Mouse (Mus musculus): ENCODE measurements around the gene Tspan9. TPM values are rescaled to one million over a fixed set of nuclear protein-coding genes. Genes with fewer than 3 reads are reported as not detected.

Gene Tspan9
- polyA plus RNA-seq, 1 experiment from 2014 or later, result 44.1 TPM

GRCm38 (mm10) chr6:127987374-127987773 is 156.0 kb downstream of the Tspan9 start:
- 93% methylated on average over 14 of the region's 14 CpGs for WGBS
- Histone ChIP-seq H3K36me3 (ENCODE audit: control insufficient read depth, insufficient read depth, low read length) (no peaks in the 10 kb centered on the region), H3K27me3 (ENCODE audit: control insufficient read depth, insufficient read depth, low read length) (no peaks in the 10 kb centered on the region), H3K4me2 (no peak overlapping the region), H3K9ac (ENCODE audit: low read length) (no peak overlapping the region), H3K9me3 (ENCODE audit: control insufficient read depth, low read length) (no peaks in the 10 kb centered on the region), H3K4me1 (ENCODE audit: control insufficient read depth, insufficient read depth, low read length) (peaks cover 2% of the 10 kb centered on the region; the same call in 1 of the 2 replicates), H3K27ac (ENCODE audit: low read depth, low read length) (no peak overlapping the region), H3K4me3 (ENCODE audit: low read depth, low read length) (no peak overlapping the region)
- no peak for DNase-seq (ENCODE audit: low spot score, missing footprints)
- ATAC-seq (ENCODE audit: low FRiP score), result no peak

GRCm38 (mm10) chr6:127986357-127986756 is 157.0 kb downstream of the Tspan9 start:
- WGBS, result 58% methylated on average over 9 of the region's 9 CpGs
- no peaks in the 10 kb centered on the region for H3K36me3 ChIP-seq (ENCODE audit: control insufficient read depth, insufficient read depth, low read length)
- H3K9me3 ChIP-seq (ENCODE audit: control insufficient read depth, low read length), result no peaks in the 10 kb centered on the region
- no peak overlapping the region for H3K27ac ChIP-seq (ENCODE audit: low read depth, low read length)
- no peak overlapping the region for H3K4me2 ChIP-seq
- DNase-seq (ENCODE audit: low spot score, missing footprints) (no peak), ATAC-seq (ENCODE audit: low FRiP score) (no peak)
- H3K4me1 ChIP-seq (ENCODE audit: control insufficient read depth, insufficient read depth, low read length), result peaks cover 2% of the 10 kb centered on the region; the same call in 1 of the 2 replicates
- no peak overlapping the region for H3K9ac ChIP-seq (ENCODE audit: low read length)
- no peak overlapping the region for H3K4me3 ChIP-seq (ENCODE audit: low read depth, low read length)
- H3K27me3 ChIP-seq (ENCODE audit: control insufficient read depth, insufficient read depth, low read length), result no peaks in the 10 kb centered on the region

- Histone ChIP-seq H3K36me3 (ENCODE audit: control insufficient read depth, insufficient read depth, low read length) (no peaks in the 10 kb centered on the region), H3K4me3 (ENCODE audit: low read depth, low read length) (no peak overlapping the region), H3K4me2 (no peak overlapping the region), H3K9ac (ENCODE audit: low read length) (no peak overlapping the region), H3K27me3 (ENCODE audit: control insufficient read depth, insufficient read depth, low read length) (no peaks in the 10 kb centered on the region), H3K27ac (ENCODE audit: low read depth, low read length) (no peak overlapping the region), H3K9me3 (ENCODE audit: control insufficient read depth, low read length) (no peaks in the 10 kb centered on the region), H3K4me1 (ENCODE audit: control insufficient read depth, insufficient read depth, low read length) (peaks cover 13% of the 10 kb centered on the region)
- DNase-seq (ENCODE audit: low spot score, missing footprints) (no peak), ATAC-seq (ENCODE audit: low FRiP score) (no peak)
- whole genome bisulfite sequencing, result 58% methylated on average over 8 of the region's 8 CpGs
Measured at GRCm38 (mm10) chr6:127981176-127981575, 162.2 kb downstream of the Tspan9 start.

- WGBS, result 58% methylated on average over 11 of the region's 11 CpGs
- no peaks in the 10 kb centered on the region for H3K9me3 ChIP-seq (ENCODE audit: control insufficient read depth, low read length)
- H3K27ac ChIP-seq (ENCODE audit: low read depth, low read length), result no peak overlapping the region
- H3K36me3 ChIP-seq (ENCODE audit: control insufficient read depth, insufficient read depth, low read length), result no peaks in the 10 kb centered on the region
- no peak overlapping the region for H3K4me2 ChIP-seq
- H3K4me1 ChIP-seq (ENCODE audit: control insufficient read depth, insufficient read depth, low read length), result peaks cover 13% of the 10 kb centered on the region
- no peaks in the 10 kb centered on the region for H3K27me3 ChIP-seq (ENCODE audit: control insufficient read depth, insufficient read depth, low read length)
- ATAC-seq (ENCODE audit: low FRiP score) (no peak), DNase-seq (ENCODE audit: low spot score, missing footprints) (no peak)
- no peak overlapping the region for H3K9ac ChIP-seq (ENCODE audit: low read length)
- no peak overlapping the region for H3K4me3 ChIP-seq (ENCODE audit: low read depth, low read length)
Measured at GRCm38 (mm10) chr6:127980381-127981045, 162.9 kb downstream of the Tspan9 start.

- whole genome bisulfite sequencing, result 94% methylated on average over 5 of the region's 5 CpGs
- Histone ChIP-seq H3K27me3 (ENCODE audit: control insufficient read depth, insufficient read depth, low read length) (no peaks in the 10 kb centered on the region), H3K4me2 (no peak overlapping the region), H3K4me3 (ENCODE audit: low read depth, low read length) (no peak overlapping the region), H3K27ac (ENCODE audit: low read depth, low read length) (no peak overlapping the region), H3K36me3 (ENCODE audit: control insufficient read depth, insufficient read depth, low read length) (no peaks in the 10 kb centered on the region), H3K4me1 (ENCODE audit: control insufficient read depth, insufficient read depth, low read length) (peaks cover 13% of the 10 kb centered on the region), H3K9me3 (ENCODE audit: control insufficient read depth, low read length) (no peaks in the 10 kb centered on the region), H3K9ac (ENCODE audit: low read length) (no peak overlapping the region)
- no peak for DNase-seq (ENCODE audit: low spot score, missing footprints)
- ATAC-seq (ENCODE audit: low FRiP score), result no peak
Measured at GRCm38 (mm10) chr6:127979831-127980230, 163.6 kb downstream of the Tspan9 start.

GRCm38 (mm10) chr6:127978941-127979340 is 164.5 kb downstream of the Tspan9 start:
- no peak for DNase-seq (ENCODE audit: low spot score, missing footprints)
- Histone ChIP-seq H3K9me3 (ENCODE audit: control insufficient read depth, low read length) (no peaks in the 10 kb centered on the region), H3K4me2 (no peak overlapping the region), H3K4me1 (ENCODE audit: control insufficient read depth, insufficient read depth, low read length) (peaks cover 15% of the 10 kb centered on the region), H3K9ac (ENCODE audit: low read length) (no peak overlapping the region), H3K27ac (ENCODE audit: low read depth, low read length) (no peak overlapping the region), H3K27me3 (ENCODE audit: control insufficient read depth, insufficient read depth, low read length) (no peaks in the 10 kb centered on the region), H3K4me3 (ENCODE audit: low read depth, low read length) (no peak overlapping the region), H3K36me3 (ENCODE audit: control insufficient read depth, insufficient read depth, low read length) (no peaks in the 10 kb centered on the region)
- 76% methylated on average over 20 of the region's 20 CpGs for whole genome bisulfite sequencing
- no peak for ATAC-seq (ENCODE audit: low FRiP score)

GRCm38 (mm10) chr6:127976695-127977094 is 166.7 kb downstream of the Tspan9 start:
- H3K27me3 ChIP-seq (ENCODE audit: control insufficient read depth, insufficient read depth, low read length), result no peaks in the 10 kb centered on the region
- no peak overlapping the region for H3K4me3 ChIP-seq (ENCODE audit: low read depth, low read length)
- DNase-seq (ENCODE audit: low spot score, missing footprints) (no peak), ATAC-seq (ENCODE audit: low FRiP score) (no peak)
- no peaks in the 10 kb centered on the region for H3K36me3 ChIP-seq (ENCODE audit: control insufficient read depth, insufficient read depth, low read length)
- WGBS, result 85% methylated on average over 6 of the region's 6 CpGs
- H3K27ac ChIP-seq (ENCODE audit: low read depth, low read length), result no peak overlapping the region
- H3K4me1 ChIP-seq (ENCODE audit: control insufficient read depth, insufficient read depth, low read length), result peaks cover 21% of the 10 kb centered on the region
- no peak overlapping the region for H3K9ac ChIP-seq (ENCODE audit: low read length)
- H3K9me3 ChIP-seq (ENCODE audit: control insufficient read depth, low read length), result no peaks in the 10 kb centered on the region
- no peak overlapping the region for H3K4me2 ChIP-seq

GRCm38 (mm10) chr6:127974000-127974399 is 169.4 kb downstream of the Tspan9 start:
- DNase-seq (ENCODE audit: low spot score, missing footprints) (no peak), ATAC-seq (ENCODE audit: low FRiP score) (no peak)
- Histone ChIP-seq H3K4me2 (no peak overlapping the region), H3K4me3 (ENCODE audit: low read depth, low read length) (no peak overlapping the region), H3K4me1 (ENCODE audit: control insufficient read depth, insufficient read depth, low read length) (peaks cover 12% of the 10 kb centered on the region; the same call in 1 of the 2 replicates), H3K36me3 (ENCODE audit: control insufficient read depth, insufficient read depth, low read length) (no peaks in the 10 kb centered on the region), H3K27ac (ENCODE audit: low read depth, low read length) (no peak overlapping the region), H3K9me3 (ENCODE audit: control insufficient read depth, low read length) (no peaks in the 10 kb centered on the region), H3K27me3 (ENCODE audit: control insufficient read depth, insufficient read depth, low read length) (no peaks in the 10 kb centered on the region), H3K9ac (ENCODE audit: low read length) (peak overlapping the region; percentile 10; the same call in 1 of the 2 replicates)
- WGBS, result 57% methylated on average over 9 of the region's 9 CpGs

GRCm38 (mm10) chr6:127973553-127973952 is 169.8 kb downstream of the Tspan9 start:
- H3K4me2 ChIP-seq, result no peak overlapping the region
- ATAC-seq (ENCODE audit: low FRiP score) (no peak), DNase-seq (ENCODE audit: low spot score, missing footprints) (no peak)
- peak overlapping the region; percentile 10; the same call in 1 of the 2 replicates for H3K9ac ChIP-seq (ENCODE audit: low read length)
- no peaks in the 10 kb centered on the region for H3K27me3 ChIP-seq (ENCODE audit: control insufficient read depth, insufficient read depth, low read length)
- no peaks in the 10 kb centered on the region for H3K9me3 ChIP-seq (ENCODE audit: control insufficient read depth, low read length)
- WGBS, result 37% methylated on average over 6 of the region's 6 CpGs
- H3K4me1 ChIP-seq (ENCODE audit: control insufficient read depth, insufficient read depth, low read length), result peaks cover 9% of the 10 kb centered on the region; the same call in 1 of the 2 replicates
- no peak overlapping the region for H3K27ac ChIP-seq (ENCODE audit: low read depth, low read length)
- H3K4me3 ChIP-seq (ENCODE audit: low read depth, low read length), result no peak overlapping the region
- no peaks in the 10 kb centered on the region for H3K36me3 ChIP-seq (ENCODE audit: control insufficient read depth, insufficient read depth, low read length)

Measured in midbrain, embryonic 11.5 days (tissue).